Mouse (Mus musculus): ENCODE data around the gene Ube2e3. TPM values are rescaled to one million over a fixed set of nuclear protein-coding genes. Genes with fewer than 3 reads are reported as not detected.
A peak's percentile ranks its signal among the peaks of the same experiment; 100 is the strongest.

Ube2e3 gene
- 54.3 and 61.0 TPM in 2 replicates for total RNA-seq (2021)
- long read RNA-seq, experiment 1, transcript Ube2e3-201 (6 exons, 2,249 nt): major isoform, 122 of 128 reads
- long read RNA-seq, experiment 1, partial matches to known transcripts: 2 of 128 reads
- long read RNA-seq, experiment 1, other reads (novel, unspliced or antisense): 1 of 128 reads
- long read RNA-seq, experiment 2, transcript Ube2e3-201 (6 exons, 2,249 nt): major isoform, 51 of 54 reads
- long read RNA-seq, experiment 2, partial matches to known transcripts: 1 of 54 reads
- long read RNA-seq, experiment 2, other reads (novel, unspliced or antisense): 0 of 54 reads

DNA sequence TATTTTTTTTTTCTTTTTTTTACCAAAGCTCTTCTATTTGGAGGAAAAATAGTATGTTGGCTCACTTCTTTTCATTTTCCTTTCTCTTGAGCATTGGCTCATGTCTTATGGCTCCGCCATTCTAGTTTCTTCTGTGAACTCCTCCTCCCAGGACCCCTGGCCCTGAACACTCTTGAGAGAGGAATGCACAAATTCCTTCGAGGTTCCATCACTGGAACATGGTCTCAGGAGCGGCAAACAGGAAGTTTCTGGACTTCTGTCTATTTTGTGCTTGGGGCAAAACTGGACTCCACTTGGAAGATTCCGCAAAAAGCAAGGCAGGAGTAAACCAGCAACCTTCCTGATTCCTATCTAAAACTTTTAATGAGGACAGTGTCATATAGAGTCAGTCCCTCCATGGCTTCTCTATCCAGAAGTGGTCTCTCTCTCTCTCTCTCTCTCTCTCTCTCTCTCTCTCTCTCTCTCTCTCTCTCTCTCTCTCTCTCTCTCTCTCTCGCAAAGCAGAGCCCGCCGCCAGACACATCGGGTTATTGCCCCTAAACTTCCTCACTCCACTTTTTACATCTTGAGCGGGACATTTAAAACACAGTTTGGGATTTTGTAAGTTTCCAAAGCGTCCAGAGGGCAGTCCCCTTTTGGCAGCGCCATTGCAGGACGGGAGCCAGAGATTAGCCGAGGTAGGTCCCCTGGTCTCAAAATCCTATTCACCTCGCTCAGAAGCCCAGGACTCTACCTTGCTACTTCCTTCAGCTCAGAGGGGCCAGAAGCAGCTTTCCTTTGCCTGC lies at the start of gene Ube2e3:
Gene Ube2e3, plus strand, starts transcription at position 399 of the 785 bp plus-strand sequence.
- no peak for DNase-seq

DNA sequence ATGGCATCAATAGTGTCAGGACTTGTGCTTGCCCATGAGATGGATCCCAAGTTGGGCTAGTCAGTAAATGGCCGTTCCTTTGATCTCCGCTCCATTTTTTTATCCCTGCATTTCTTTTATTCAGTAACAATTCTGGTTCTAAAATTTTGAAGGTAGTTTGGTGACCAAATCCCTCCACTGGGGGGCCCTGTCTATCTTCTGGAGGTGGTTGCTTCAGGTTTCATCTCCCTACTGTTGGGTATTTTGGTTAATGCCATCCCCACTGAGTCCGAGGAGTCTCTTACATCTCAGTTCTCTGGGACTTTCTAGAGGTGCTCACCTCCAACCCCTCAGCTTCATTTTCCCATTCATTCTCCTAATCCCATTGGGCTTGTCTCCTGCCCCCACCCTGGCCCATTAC lies 38.0 kb upstream of the Ube2e3 start:
- DNase-seq: no peak

DNA sequence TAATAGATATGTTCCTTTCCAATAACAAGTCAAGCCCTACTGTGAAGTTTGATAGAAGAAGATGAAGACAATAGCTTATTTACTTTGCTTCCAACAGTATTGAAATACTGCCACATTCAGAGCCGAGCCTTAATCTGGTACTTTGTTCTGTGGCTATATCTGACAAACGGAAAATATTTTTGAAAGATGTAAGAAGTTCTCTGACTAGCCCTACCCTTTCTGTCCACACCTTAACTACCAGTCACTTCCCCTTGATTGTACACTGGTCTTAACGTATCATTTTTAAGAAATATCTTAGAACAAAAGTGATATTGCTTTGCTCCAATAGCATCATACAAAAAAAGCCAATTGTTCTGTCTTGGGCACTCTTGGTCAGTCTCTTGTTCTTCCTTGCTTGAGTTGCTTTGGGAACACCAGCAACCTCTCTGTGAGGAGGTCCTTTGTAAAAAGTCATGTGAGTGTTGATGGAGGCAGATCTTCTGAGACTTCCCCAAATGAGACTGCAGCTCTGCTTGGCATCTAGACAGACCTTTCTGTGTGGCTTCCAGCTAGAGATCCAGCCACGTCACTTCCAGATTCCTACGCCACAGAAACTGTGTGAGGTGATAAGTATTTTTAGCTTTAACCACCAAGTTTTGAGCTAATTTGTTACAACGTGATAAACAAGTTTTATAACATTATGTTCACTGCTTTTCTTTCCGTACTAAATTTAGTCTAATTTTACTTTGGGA lies 26.3 kb upstream of the Ube2e3 start:
- DNase-seq: no peak

DNA sequence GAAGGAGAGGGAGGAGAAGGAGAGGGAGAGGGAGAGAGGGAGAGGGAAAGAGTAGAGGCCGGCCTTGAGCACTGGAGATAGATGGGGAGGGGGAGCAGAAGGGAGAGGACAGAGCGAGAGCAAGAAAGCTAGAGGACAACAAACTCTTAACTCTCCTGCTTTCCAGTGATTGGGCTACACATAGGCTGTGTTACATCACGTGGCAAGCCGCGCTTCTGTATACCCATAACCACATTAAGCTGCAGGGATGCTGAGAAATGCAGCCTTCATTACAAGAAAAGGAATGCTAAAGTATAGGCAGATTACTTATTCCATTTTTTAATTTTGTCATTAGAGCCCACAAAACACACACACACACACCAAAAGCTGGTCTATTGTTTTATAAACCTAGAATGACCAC lies 23.6 kb upstream of the Ube2e3 start:
- DNase-seq: no peak

DNA sequence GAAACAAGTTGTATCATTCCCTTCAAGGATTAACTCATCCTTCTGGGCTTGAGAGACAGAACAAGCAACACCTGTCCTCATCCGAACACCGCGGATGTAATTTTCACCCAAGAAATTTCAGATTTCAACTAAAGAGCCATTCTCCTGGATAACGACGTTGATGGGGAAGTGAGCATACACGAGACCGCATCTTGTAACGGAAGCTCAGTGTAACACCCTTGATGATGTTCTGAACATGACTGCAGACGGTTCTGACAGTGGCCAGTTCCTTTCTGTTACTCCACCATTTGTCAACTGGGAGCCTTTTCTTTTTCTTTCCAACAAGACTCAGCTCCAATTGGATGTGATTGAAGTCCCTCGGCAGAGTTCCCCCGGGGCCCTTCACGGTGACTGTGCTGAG lies 22.6 kb upstream of the Ube2e3 start:
- DNase-seq: no peak

DNA sequence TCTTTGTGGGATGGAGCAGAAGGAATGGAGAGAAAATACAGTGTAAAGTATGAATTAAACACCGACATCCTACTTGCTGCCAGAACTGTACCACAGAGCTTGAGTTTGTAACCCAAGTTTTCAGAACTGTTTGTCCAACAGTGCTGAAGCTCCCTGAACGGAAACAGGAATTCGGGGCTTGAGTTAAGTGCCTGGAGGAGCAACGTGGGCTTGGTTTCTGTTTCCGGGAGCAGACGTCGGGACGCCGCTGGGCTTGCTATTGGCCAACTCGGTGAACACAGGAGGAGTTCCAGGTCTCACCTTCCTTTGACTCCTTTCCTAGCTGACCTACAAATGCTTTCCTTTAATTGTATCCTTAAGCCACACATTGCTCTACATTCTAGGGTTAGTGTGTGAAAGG lies 22.2 kb upstream of the Ube2e3 start:
- DNase-seq: no peak

DNA sequence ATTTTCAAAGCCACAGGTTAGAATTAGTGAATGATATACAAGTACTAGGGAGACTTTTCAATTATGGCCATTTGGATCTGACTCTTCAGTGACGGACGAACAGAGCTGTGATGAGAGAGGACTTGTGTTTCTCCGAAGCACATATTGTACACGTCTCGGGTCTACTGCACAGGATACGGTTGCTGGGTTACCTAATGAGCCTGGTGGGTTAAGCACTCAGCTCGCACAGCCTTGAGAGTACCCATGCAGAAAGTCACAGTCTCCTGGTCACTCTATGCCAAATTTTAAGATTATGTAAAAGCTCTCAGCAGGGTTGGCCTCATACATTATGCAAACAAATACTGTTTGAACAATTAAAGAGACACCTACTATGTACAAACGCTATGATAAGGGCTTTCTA lies 13.6 kb upstream of the Ube2e3 start:
- DNase-seq: no peak

DNA sequence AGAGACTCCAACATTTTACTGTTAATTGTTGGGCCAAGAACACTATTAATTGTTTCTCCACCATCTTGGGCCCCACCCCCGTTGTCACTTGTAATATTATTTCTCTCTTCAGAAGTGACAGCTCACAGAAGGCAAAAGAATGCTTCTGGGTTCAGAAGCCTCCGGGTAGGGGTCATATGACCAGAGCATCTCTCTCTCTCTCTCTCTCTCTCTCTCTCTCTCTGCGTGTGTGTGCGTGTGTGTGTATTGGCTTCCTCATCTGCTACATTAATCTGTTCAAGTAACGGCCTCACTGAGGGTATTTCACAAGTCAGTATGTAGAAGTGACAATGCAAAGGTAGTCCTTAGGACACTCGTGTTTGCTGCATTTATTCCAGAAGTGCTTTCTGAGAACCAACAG lies 9.3 kb upstream of the Ube2e3 start:
- no peak for DNase-seq

DNA sequence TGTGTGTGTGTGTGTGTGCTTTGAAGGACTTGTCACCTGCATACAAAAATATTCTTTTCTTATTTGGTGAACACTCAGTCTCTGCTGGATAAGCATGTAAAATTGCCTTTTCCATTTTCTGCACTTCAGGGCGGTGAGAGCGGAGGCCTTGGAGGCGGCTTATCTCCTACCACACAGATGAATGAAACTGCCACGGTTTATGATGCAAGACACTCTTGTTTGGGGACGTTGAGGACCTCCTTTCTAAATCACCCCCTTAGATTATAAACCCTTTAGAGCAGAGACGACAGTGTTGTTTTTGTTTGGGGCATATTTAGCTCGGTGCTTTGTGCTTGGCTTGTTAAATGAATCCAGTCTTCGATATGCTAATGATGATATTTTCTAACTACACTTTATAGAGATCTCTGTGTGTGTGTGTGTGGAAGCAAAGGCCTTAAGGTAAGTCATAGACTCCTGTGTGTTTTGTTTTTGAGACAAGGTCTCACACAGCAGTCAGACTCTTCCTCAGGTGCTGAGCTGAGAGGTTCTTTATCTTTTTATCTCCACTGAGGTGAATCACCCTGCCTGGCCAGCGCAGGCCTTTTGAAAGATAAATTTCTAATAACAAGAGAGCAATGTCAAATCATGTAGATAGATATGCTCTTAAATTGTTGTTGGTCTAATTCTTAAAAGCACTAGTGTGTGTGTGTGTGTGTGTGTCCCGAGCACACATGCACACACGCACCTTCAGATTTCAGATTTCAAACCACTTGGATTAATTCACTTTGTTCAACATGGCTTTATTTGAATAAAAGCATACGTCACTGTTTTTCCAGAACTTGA lies 8.4 kb upstream of the Ube2e3 start:
- no peak for DNase-seq

DNA sequence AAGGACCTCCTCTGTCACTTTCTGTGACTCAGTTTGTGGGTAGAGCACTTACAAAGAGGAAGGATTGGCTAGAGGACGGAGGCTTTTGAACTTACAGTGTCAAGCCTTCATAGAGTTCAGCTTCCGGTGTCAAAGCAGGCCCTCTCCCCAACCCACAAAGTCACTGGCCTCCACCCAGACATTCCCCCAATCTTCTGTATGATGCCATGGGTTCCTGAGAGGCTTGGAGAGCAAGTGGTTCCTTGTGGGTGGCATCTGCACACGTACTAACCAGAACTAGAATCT lies 7.9 kb upstream of the Ube2e3 start:
- no peak for DNase-seq

DNA sequence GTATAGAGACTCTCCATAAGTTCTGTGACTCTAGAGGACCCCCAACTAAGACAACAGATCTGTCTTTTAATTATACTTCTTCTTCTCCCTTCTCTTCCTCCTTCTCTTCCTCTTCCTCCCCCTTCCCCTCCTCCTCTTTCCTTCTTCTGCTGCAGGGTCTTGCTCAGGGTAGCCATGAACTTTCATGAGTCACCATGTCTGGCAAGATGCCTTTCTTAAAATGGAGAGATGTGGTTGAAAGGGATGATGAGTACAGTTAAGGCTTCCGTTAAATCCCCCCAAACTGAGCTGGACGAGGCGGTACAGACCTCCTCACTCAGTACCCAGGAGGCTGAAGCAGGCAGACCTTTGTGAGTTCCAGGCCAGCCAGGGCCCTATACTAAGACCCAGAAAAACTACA lies 3.8 kb upstream of the Ube2e3 start:
- DNase-seq: no peak

DNA sequence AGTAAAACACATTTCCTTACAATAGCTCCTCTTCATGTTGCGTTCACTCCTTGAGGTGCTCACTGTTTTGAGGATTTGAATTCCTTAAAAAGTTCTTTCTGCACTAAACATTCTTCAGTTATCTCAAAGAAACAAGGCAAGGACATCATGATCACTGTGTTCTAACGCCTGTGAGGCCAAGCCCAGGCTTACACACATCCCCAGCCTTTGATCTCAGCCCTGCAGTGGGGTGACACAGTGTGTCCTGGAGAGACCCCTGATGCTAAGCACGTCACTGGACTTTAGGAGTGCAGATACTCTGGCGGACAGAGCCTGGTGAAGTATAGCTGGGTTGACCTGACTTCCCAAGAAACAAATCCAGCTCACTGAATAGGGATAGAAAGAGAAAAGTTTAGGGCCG lies 3.1 kb upstream of the Ube2e3 start:
- DNase-seq: no peak

DNA sequence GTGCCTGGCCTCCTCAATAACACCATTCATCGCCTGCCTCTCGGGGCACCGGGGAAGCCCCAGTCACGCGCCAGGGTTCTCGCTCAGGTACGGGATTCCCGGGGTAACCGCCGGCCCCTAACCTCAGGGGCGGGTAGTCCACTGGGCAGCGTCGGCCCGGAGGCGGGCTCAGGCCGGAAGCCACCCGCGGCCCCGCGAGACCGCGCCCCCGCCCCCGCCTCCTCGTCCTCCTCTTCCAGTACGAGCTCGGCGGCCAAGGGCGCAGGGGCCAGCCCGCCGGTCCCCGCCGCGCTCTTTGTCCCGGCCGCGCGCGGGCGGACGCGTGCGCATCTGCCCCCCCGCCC lies 559 bp downstream of the Ube2e3 start:
- peak; percentile 93 for DNase-seq

DNA sequence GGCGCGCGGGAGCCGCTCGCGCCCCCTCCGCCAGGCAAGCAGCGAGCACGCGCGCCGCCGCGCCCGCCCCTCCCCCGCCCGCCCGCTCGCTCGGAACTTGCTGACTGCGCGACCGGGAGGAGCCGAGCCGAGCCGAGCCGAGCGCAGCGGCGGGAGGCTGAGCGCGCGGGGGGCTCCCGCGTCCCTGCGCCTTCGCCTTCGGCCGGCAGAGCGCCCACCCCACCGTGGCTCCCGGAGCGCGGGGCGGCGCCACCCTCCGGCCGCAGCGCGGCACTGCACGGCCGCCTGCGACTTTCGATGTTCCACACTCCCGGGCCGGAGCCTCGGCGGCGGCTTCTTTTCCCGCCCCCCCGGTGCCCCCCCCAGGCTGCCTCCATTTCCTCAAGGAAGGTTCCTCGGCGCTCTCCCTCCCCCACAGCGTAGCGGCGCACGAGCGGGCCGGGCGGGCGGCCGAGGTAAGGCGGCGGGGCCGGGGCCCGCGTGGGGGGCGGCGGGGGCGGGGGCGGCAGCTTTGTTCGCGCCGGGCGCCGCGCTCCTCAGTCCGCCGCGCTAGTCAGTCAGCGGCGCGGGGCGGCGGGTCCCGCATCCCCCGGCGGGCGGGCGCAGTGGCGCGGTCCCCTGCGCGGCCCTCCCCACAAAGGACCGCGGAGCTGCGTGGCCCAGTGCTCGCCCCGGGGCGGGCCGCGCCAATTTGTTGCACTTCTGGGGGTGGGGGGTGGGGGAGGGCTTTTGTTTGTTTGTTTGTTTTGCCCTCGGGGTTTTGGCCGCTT lies 1.2 kb downstream of the Ube2e3 start:
- peak; percentile 91 for DNase-seq

DNA sequence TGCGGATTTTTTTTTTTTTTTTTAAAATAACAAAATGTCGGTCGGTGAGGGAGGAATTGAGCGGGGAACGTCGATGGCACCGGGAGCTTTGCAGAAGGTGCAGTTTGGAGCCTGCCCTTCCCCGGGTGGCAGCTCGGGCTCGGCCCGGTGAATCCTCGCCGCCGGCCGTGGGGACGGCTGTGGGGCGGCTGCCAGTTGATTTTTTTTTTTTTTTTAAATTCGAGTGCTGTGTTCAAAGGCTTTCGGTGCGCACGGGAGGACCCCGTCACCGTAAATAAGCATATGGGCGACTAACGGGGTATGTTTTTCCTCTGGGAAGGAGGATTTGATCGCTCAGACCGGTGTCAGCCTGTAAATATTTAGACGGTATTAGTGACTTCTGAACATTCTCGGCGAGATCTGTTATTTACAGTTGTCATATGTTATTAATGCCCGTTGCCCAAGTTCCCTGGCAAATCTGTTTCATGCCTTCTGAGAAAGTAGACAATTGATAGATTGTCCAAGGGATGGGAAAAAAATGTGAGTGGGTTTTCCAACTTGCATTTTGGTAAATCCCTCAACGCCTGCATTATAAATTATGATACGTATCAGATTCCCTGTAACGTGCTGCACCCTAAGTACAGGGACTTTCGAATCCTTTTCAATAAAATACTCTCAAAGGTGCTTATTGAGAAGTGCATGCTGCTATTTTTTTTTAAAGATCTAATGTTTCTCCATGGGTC lies 2.0 kb downstream of the Ube2e3 start:
- peak; percentile 59 for DNase-seq

DNA sequence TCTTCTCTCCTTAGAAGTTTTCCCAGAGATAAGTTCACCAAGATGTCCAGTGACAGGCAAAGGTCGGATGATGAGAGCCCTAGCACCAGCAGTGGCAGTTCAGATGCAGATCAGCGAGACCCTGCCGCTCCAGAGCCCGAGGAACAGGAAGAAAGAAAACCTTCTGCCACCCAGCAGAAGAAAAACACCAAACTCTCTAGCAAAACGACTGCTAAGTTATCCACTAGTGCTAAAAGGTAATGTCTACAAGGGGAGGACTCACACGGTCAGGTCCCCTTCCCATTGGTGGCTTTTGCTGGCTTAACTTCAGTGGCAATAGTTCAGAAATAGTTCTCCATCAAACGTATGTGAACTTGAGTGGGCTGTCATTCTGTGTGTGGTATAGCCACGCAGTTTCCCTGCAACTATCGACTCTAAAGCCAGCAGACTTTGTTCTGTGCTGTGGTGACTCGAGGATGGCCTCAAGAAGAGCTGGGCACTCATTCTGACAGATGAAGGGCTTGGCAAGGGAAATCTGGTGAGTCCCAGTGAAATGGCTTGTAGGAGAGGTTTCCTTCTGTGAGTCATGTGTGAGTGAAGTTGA lies 2.6 kb downstream of the Ube2e3 start:
- DNase-seq: peak; percentile 13

DNA sequence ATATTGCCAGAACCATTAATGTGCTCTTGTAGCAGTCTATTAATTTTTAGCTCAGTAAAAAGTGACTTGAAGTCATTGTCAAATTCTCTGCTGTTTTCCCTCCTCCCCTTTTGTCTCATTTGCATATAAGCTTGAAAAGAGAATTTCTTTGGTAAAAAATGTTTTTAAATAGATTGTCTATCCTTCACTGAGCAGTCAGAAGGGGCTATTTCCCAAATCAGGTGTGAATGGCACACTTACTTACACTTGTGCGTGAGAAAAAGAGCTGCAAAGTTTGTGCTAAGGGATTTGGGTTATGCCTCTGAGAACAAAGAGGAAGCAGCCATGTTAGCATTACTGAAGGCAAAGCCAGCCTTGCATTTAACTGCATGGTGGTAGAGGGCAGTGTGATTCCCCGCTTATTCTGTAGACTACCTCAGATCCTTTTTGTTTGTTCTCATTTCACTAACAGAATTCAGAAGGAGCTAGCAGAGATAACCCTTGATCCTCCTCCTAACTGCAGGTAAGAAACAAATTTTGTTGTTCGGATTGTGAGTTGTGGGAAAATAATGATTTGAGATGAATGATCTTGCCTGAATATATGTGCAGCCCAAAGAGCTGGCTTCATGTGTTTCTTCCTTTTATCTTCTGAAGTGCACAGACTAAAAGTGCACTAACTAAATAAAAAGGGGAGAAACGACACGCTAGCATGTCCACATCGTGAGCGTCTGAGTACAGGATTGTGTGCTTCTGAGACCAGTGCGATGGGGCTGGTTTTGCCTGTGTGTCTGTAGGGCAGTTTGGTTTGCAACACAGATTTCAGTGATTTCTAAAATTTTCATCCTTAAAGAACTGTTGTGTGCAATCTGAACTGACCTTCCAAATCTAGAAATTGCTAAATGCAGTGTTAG lies 4.3 kb downstream of the Ube2e3 start:
- DNase-seq: peak; percentile 12

DNA sequence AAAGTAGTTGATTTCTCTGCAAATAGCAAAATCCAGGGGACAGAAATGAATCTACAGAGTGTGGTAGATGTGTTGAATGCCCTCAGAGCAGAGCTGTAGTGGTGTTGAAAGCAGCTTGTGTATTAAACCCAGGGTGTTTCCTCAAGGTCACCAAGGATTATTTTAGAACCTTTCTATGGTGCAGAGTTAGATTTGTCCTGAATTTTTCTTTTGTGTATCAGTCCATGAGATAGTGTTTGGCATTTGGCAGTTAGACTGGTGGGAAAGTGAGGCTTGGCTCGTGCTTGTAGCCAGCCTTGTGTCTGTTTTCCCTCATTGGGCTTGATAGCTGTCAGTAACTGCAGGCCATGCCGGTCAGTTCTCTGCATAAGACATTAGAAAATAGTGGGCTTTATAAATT lies 6.0 kb downstream of the Ube2e3 start:
- no peak for DNase-seq

DNA sequence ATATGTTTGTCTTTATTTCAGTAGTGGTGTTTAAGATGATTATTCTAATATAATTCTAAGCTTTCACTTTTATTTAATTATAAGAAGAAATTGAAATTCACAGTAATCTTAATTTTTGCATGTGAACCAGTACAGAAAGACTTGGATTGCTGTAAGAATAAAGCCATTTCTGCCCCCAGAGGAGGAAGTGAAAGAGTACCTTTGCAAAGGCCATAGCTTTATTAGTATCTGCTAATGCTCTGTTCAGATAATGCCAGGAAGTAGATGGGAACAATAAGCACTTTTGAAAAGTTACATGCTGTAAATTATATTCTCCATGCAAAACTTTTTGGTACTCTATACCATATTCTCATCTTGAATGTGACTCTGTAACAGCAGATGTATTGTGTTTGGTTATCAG lies 8.1 kb downstream of the Ube2e3 start:
- no peak for DNase-seq

DNA sequence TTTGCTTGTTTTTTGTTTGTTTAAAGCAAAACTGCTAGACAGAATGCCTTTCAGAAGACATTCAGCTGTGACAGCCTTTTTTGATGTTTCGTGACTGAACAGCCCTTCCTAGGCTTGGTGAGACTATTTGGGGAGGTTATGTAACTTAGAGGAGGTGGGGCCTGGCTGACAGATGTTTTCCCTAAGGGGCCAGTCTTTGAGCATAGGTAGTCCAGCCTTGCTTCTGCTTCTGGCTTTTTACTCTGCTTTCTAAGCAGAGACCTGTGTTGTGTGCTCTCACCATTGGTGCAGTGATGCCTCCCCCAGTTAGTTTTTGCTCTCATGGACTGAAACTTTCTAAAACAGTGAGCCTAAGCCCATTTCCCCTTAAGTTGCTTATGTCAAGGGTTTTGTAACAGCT lies 14.1 kb downstream of the Ube2e3 start:
- DNase-seq: no peak

Data from adrenal gland, postnatal 14 days (tissue).